Mouse (Mus musculus) frontal cortex, postnatal 36 days (tissue): Measurements from ENCODE around the gene Fam229a.
"Not testable (repeated sequence)": the region's sequence is repeated elsewhere in the genome, so short reads cannot be mapped to it uniquely, and the experiment has no call there.

Experiments
- DNase-seq, 2 experiments: peaks; one replicate each; pipeline ENCODE4 v3.0.0; 2022; ENCODE audit warnings: low spot score in 2 of 2

The Fam229a gene

GRCm38 (mm10) chr4:129518519-129518918 lies 27.5 kb downstream of the Fam229a start:
- DNase-seq = no peak

GRCm38 (mm10) chr4:129525338-129525737 lies 34.3 kb downstream of the Fam229a start:
- no peak for DNase-seq

GRCm38 (mm10) chr4:129525889-129526288 lies 34.9 kb downstream of the Fam229a start:
- no peak for DNase-seq

GRCm38 (mm10) chr4:129528901-129529300 lies 37.9 kb downstream of the Fam229a start:
- not testable (repeated sequence) for DNase-seq

GRCm38 (mm10) chr4:129540012-129540411 lies 49.0 kb downstream of the Fam229a start:
- DNase-seq = no peak
